Mouse (Mus musculus): ENCODE measurements around the gene Trim33.

Trim33 gene

GRCm38 (mm10) chr3:103279182-103280149, at the start of gene Trim33:
Gene Trim33, plus strand, starts transcription at chr3:103279293.
- peak; percentile 93 for DNase-seq (ENCODE audit: low spot score)

GRCm38 (mm10) chr3:103232398-103232797, 46.7 kb upstream of the Trim33 start:
- no peak for DNase-seq (ENCODE audit: low spot score)

- DNase-seq (ENCODE audit: low spot score) = no peak
Measured at GRCm38 (mm10) chr3:103241524-103241923, 37.6 kb upstream of the Trim33 start.

GRCm38 (mm10) chr3:103242156-103242555, 36.9 kb upstream of the Trim33 start:
- DNase-seq (ENCODE audit: low spot score) = no peak

- no peak for DNase-seq (ENCODE audit: low spot score)
Measured at GRCm38 (mm10) chr3:103243491-103243890, 35.6 kb upstream of the Trim33 start.

GRCm38 (mm10) chr3:103246627-103247260, 32.3 kb upstream of the Trim33 start:
- no peak for DNase-seq (ENCODE audit: low spot score)

- DNase-seq (ENCODE audit: low spot score) = no peak
Measured at GRCm38 (mm10) chr3:103256089-103256819, 22.8 kb upstream of the Trim33 start.

- no peak for DNase-seq (ENCODE audit: low spot score)
Measured at GRCm38 (mm10) chr3:103262802-103263417, 16.2 kb upstream of the Trim33 start.

GRCm38 (mm10) chr3:103278561-103279181, 422 bp upstream of the Trim33 start:
- DNase-seq (ENCODE audit: low spot score) = peak; percentile 22

GRCm38 (mm10) chr3:103280241-103280761, 1.2 kb downstream of the Trim33 start:
- peak; percentile 39 for DNase-seq (ENCODE audit: low spot score)

- DNase-seq (ENCODE audit: low spot score) = no peak
Measured at GRCm38 (mm10) chr3:103280875-103281274, 1.8 kb downstream of the Trim33 start.

- DNase-seq (ENCODE audit: low spot score) = no peak
Measured at GRCm38 (mm10) chr3:103288761-103289160, 9.7 kb downstream of the Trim33 start.

- DNase-seq (ENCODE audit: low spot score) = no peak
Measured at GRCm38 (mm10) chr3:103291087-103291486, 12.0 kb downstream of the Trim33 start.

GRCm38 (mm10) chr3:103305411-103305982, 26.4 kb downstream of the Trim33 start:
- no peak for DNase-seq (ENCODE audit: low spot score)

- DNase-seq (ENCODE audit: low spot score) = no peak
Measured at GRCm38 (mm10) chr3:103309252-103309651, 30.2 kb downstream of the Trim33 start.

GRCm38 (mm10) chr3:103309750-103310149, 30.7 kb downstream of the Trim33 start:
- no peak for DNase-seq (ENCODE audit: low spot score)

- DNase-seq (ENCODE audit: low spot score) = no peak
Measured at GRCm38 (mm10) chr3:103314291-103314690, 35.2 kb downstream of the Trim33 start.

GRCm38 (mm10) chr3:103335371-103335770, 56.3 kb downstream of the Trim33 start:
- DNase-seq (ENCODE audit: low spot score) = no peak

GRCm38 (mm10) chr3:103346658-103347057, 67.6 kb downstream of the Trim33 start:
- no peak for DNase-seq (ENCODE audit: low spot score)

GRCm38 (mm10) chr3:103353518-103353917, 74.4 kb downstream of the Trim33 start:
- DNase-seq (ENCODE audit: low spot score) = no peak

- no peak for DNase-seq (ENCODE audit: low spot score)
Measured at GRCm38 (mm10) chr3:103354041-103354440, 74.9 kb downstream of the Trim33 start.
